Mouse (Mus musculus) frontal cortex, postnatal 25 days (tissue): ENCODE data around the gene Ppp2r5e.
A peak's percentile ranks its signal among the peaks of the same experiment; 100 is the strongest.
"Not testable (repeated sequence)": the region's sequence is repeated elsewhere in the genome, so short reads cannot be mapped to it uniquely, and the experiment has no call there.

Experiments used
- DNase-seq, 2 experiments: peaks; one replicate each; pipeline ENCODE4 v3.0.0; 2022; ENCODE audit warnings: low spot score in 2 of 2

Ppp2r5e gene

DNA sequence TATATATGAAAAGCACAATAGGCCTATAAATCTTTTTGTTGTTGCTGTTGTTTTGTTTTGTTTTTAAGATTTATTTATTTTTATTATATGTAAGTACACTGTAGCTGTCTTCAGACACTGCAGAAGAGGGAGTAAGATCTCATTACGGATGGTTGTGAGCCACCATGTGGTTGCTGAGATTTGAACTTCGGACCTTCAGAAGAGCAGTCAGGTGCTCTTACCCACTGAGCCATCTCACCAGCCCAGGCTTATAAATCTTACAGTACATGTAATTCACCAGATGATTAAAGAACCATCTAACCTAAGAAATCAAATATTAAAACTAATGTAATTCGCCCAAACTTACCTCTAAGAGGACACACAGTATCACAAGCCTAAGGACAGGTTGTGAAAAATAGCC lies 103.9 kb downstream of the Ppp2r5e start:
- DNase-seq: not testable (repeated sequence)

DNA sequence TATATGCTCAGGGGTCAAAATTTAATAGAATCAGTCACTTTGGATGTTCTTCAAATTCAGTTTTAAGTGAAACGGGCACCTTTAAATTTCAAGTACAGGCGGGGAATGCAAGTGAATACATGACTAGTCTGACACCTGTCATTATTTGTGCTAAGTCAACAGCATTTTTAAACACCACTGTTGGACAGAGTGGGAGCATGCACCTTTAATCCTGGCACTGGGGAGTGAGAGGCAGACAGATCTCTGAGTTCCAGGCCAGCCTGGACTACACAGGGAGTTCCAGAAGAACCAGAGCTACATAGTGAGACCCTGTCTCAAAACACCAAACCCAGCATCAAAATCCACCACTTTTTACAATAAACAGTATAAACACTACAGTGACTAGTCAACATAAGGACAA lies 108.5 kb downstream of the Ppp2r5e start:
- no peak for DNase-seq

DNA sequence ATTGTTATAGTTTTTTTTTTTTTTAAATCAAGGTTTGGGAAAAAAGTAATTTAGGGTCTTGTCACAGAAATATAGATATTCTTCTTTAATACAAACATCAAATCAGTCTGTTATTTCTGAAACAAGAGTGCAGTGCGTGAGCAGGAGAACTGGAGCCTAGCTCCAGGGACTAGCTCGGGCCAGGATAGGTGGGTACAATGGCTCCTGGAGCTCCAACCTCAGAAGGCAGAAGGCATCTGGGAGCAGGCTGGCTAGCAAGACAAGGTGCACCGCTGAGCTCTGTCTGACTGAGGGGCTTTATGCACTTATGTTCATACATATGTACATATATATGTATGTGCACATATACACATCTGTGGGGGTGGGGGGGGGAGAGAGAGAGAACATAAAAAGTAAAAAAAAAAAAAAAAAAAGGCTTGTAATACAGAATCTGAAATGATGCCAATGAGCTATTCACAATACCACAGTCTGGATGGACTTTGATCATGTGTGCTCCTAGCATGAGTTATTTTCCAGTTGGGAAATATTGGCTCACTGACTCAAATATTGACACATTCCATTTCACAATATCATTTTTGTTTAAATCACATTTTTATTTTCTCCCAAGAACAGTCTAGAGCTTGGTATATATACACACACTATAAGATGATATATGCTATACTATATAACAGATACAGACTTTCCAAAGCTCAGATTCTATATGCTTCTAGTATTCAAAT lies 109.3 kb downstream of the Ppp2r5e start:
- DNase-seq: no peak

DNA sequence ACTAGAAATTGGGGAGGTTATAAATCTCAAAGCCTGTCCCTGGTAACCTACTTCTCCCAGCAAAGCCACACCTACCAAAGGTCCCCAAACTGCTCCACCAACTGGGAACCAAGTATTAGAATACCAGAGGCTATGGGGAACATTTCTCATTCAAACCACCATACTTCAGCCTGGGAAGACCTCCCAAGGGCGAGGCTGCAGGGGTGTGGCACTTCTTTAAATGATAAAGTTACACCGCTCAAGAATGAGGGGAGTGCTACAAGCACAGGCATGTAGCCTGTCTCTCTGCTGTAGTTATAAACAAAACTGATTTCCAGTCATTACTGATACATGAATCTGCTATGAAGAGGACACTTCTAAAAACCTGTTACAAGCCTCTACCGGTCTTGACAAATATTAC lies 113.3 kb downstream of the Ppp2r5e start:
- no peak for DNase-seq

DNA sequence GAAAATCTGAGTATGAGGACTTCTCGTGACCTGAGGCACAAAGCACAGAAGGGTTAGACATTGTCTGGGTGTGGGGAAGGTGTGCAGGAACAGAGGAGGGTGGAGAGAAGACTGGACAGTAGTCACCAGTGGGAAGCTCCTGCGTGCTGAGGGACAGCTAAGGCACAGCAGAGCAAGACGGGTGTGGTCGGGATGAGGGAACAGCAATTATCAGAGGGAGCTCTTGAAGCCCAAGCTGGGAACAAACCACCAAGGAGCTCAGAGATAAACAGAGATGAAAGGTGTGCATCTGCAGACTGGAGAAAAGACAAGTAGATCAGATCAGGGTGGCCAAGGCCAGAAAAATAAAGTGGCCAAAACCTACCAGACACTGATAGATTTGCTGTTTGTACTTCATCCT lies 114.0 kb downstream of the Ppp2r5e start:
- no peak for DNase-seq

DNA sequence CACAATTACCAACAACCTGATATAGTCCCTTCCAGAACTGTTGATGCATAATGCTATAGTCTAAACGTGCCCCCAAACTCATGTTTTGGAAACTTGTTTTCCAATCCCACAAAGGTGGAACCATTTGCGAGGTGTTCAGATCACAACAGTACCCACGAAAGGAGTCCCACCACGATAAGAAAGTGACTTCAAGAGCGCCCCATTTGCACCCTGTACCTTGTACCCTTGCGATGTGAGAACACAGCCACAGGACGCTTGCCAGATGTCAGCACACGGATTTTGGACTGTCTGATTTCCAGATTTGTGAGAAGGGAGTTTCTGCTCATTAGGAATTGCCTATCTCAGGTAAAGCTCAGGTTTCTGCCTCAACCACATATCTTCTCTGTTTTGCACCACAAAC lies 116.0 kb downstream of the Ppp2r5e start:
- DNase-seq: no peak

DNA sequence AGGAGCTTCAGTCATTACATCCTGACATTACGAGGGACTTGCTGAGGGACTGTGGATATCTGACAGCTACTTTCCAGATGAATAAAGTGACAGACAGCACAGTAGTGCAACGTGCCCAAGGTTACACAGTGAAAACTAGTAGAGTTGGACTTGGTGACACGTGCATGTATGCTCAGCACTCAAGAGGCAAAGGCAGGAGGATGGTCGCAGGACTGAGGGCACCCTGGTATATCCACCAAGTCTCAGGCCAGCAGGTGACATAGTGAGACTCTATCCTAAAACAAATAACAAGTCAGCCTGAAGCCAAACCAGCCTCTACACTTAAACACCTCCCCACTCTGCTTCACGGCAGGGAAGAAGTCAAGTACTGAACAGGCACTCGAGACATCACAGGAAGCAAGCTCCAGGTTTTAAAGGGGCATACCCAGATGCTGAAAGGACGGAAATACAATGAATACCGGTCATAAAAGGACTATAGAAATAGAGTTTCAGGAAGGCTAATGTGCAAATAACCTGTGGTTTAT lies 116.6 kb downstream of the Ppp2r5e start:
- no peak for DNase-seq

DNA sequence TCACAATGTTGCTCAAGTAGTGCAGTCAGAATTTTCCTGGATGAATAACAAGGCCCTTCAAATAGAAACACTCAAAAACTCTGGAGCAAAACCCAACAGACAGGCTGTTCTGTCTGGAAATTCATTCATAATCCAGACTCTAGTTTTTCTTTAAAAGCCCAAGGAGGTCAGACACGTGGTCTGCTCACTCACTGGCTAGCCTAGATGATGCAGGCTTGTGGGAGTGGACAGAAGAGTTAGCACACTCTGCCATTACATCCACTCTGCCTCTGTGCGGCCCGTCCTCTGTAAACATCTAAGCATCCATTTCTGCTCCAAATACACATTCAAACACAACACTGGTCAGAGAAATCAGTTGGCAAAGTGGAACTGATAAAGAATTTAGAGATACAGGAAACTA lies 117.4 kb downstream of the Ppp2r5e start:
- DNase-seq: no peak

DNA sequence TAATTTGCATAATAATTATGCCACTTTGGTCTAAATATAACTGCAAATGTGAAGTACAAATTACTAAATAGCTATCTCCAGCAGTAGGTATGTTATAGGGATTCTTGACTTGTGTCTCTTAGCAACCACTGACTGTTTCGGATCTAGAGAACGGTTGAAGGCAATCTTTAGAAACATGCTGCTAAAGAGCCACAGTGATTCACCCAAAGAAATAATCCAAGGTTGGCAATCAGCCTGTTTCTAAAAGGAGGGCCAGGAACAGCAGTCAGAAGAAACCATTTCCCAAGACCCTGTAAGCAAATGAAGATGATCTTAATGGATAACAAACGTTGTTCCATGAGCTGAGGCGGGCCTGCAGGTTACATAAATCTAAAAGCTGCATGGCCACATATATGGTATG lies 117.9 kb downstream of the Ppp2r5e start:
- DNase-seq: no peak

DNA sequence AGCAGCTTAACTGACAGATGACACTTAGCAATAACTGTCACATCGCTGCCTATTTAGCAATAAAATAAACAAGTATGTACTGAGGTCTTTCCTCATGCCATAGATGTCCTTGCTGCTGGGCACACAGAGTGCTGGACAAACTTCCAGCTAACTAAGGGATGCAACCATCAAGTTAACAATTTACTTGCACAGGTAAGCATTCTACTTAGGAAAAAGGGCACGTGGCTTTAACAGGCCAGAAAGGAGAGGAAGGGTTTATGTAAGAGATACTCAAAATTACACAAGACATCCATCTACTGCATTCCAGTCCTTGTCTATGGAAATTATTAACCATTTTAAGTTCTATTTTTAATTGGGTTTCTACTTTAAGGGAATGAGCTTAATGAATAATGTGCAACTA lies 123.0 kb downstream of the Ppp2r5e start:
- no peak for DNase-seq

DNA sequence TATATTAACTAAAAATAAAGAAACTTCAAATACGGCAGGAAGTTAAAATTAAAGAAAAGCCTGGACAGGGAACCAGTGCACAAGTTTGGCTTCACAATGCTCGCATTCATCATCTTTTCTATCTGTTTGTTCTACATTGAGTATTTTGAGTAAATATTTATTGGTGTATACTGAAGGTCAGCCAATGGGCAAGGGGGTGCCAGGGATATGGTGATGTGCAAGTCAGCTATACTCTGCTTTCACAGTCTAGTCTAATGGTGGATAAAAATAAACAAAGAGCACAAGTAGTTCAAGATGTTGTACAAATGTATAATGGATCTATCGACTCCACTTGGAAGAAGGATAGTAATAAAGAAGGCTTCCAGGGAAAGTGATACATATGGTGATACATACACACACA lies 123.9 kb downstream of the Ppp2r5e start:
- no peak for DNase-seq

DNA sequence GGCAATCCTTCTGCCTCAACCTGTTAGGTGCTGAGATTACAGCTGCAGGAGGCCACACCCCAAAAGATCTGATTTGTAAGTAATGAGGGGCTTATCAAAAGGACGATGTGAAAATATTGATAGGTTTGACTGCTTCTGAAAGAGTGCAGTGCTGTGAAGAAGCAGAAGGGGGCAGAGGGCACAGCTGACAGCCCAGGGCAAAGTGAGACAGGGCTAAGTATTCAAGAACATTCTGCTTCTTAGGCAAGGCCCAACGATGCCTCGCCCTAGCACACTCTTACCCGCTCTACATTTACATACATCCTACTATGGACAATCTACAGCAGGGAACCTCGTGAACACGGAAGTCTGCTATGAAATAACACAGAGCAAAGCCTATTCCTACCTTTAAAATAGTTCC lies 128.2 kb downstream of the Ppp2r5e start:
- no peak for DNase-seq

DNA sequence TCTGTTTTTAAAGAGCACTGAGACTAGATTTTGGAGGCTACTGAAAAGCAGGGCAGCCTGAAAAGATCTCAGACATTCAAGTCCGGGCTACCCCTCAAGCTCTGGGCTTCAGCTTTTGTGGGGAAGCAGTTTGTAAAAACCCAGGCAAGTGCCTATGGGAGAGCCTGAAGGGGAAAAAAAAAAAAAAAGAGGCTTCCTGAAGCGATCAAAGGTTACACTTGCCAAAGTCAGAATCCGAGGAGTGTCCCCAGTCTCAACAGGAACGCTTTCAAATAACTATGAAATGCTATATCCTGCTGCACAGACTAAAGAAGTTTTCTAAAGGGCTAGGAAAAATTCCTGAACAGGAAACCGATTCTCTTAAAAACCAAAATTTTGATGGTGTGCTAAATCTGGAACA lies 128.9 kb downstream of the Ppp2r5e start:
- no peak for DNase-seq

DNA sequence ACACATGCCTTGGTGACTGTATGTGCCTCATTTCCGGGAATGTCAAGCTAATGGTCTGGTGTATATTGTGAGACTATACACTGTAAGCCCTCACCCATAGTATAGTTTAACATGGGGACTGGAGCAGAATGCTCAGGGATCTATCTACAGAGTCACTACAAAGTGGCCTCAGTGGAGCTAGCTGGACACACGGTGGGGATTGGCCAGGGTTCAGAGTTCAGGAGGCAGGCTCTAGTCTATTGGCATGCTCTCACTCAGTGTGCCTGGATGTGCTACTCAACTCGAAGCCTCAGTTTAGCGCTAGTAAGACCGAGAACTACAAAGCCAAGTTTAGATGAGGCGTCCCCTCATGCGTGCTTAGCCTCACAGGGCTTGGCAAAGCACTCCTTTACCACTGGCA lies 129.8 kb downstream of the Ppp2r5e start:
- DNase-seq: no peak

DNA sequence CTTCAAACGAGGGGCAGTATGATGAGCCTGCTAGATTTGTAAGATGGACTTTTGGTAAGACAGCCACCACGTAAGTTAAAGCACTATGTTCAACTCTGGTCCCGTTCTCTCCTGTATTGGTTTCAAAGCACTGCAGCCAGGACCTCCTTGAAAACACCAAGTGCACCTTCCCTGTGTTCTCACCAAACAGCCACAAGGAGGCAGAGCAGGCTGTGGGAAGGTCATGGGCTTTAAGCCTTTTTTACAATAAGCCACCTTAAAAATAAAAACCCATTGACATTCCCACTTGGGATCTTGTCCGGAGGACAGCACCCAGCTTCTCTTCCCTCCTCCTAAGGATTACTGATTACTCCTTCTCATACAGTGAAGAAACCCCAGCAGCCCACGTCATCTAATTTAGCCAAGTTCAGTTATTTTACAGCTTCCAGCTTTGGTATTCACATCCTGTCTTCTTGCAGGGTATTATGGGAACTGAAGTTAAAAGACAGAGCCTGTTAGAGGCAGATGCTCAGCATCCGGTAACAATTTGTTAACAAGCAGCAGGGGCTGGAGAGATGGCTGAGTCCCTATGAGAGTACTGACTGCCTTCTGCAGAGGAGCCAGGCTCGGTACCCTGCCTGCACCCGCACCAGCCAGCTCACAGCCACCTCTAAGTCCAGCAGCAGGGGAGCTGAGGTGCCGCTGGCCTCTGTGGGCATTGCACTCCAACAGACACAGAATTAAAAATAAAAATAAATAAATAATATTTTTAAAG lies 131.9 kb downstream of the Ppp2r5e start:
- DNase-seq: peak in 1 of 2 experiments; percentile 29

DNA sequence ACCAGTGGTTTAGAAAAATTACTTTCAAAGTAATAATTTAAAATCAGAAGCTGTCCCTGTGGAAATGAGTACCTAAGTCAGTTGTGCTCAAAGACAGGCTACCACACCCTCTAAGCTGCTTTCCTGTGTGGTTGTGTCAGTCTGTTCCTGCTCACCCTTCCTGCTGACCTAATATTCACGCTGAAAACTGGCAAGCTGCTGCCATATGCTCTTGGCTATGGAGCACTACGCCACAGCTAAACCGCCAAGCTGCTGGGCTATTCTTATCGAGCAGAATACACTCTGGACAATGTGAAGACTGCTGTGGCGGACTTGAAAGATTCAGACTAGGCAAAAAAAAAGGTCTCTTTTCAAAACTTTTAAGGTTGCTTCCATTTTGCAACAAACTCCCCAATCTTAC lies 135.5 kb downstream of the Ppp2r5e start:
- no peak for DNase-seq

DNA sequence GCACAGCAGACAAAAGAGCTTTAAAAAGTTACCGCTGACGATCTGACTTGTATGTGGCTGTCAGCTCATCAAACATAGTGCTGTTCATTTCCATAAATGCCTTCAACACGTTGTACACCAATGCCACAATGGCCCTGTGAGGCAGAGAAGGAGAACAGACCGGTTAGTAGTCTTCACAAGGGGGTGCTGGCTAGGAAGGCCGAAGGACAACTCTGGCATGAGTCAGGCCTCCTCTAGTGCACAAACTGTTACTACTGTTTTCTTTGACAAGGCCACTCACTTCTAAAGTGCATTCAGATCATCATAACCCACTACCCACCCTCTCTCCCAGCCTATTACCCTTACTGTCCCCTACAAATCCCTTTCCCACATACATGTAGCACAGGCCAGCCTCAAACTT lies 136.4 kb downstream of the Ppp2r5e start:
- DNase-seq: no peak

DNA sequence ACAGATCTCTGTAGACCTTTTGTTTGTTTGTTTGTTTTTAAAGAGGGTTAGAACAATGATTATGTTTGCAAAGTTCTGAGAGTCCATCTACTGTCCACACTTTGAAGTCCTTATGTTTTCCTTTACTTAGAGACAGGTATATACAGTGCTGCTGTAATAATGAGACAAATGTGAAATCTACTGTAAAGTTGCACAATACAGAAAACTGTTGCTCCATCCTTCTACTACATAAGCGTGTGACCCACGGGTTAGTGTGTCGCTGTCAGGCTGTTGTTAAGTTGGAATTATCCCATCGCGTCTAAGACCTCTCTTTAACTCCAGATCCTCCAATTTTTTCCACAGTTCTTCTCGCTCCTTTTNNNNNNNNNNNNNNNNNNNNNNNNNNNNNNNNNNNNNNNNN lies 142.6 kb downstream of the Ppp2r5e start:
- no peak for DNase-seq

DNA sequence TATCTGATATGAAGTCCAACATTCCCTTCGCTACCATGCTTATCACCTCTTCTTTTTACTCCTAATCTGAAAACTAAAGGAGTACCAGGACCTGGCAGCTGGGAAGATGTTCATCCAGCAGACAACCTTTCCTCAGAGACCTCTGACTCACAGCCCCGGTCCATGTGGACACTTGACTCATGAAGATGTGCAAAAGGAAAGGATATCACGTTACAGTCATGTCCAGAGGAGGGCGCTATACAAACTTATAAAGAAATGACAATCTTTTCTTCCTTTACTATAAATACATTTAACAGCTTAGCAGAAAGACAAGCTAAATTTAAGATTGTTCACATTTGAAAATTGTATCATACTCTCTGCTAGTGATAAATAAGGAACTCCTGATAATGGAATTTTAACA lies 143.0 kb downstream of the Ppp2r5e start:
- no peak for DNase-seq

DNA sequence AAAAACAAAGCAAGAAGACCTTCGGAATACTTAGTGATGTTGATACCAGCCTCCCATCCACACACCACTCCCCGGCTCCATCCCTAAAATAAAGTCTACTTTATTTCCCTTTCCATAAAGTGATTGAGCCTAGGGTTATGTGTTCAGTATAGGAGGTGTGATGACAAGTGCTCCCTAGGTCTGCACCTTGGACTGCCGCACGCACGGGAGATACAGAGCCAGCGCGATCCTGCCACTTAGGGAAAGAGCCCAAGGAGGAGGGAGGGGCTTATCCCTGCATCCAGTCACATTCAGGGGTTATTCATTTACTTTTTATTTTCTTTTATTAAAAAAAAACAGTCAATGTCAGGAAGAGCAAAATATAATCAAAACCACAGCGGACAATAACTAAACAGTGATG lies 145.5 kb downstream of the Ppp2r5e start:
- no peak for DNase-seq

DNA sequence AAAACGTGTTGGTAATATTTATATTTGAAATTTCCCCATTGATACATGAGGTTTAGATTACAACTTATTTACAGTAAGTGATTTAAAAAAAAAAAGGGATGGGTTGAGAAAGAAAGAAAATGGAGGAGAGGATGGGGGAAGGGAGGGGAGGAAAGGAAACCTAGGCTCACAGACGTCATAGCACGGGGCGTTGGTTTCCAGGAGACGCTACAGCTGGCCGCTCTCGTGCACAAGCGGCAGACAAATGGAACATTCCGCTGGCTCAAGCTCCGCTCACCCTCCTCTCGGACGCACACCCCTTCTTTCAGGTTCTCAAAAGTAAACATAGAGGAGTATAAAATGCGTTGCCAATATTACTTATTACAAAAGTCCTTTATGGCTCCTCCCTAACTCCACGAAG lies 146.0 kb downstream of the Ppp2r5e start:
- no peak for DNase-seq

DNA sequence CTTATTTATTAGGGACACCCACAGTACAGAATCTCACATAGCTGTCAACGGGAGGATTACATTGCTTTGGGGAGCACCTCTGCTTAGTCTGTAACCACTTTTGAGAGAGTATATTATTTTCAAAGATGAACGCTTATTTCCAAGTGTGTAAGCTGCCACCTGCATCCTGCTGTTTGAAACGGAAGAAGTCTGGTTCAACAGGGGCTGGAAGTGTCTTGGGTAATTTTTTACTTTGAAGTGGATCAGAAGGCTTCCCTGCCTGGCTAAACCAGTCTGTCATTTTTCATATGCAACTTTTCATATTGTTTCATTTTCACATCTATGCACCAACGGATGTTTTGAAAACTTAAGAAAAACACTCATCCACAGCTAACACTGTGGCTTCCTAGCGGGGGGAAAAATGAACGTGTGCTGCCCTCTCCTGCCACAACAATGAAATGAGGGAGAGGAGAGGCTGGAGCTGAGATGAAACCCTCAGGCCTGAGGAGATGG lies 146.5 kb downstream of the Ppp2r5e start:
- DNase-seq: no peak

DNA sequence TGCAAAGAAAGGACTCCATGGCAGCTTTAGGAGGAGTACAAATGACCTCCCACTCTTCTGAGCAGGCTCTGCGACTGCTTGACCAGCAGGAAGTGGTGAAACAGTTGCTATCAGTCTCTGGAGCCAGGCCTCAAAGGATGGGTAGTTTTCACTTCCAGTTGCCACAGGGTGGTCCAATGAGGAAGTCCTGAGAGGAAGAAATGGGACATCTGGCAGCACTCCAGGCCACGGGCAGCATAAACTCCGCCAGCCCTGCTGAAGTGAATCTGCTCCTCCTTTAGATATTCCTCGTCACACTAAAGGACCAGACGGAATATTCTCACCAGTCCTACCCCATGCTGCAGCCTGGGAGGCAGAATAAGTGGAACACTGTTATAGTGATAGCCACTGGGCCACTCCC lies 147.1 kb downstream of the Ppp2r5e start:
- no peak for DNase-seq
